Mouse (Mus musculus) myocyte (in vitro differentiated cells): ENCODE measurements around the gene Pex11a.

Experiments
- CEBPB ChIP-seq: IDR thresholded peaks from 2 replicates; pipeline ENCODE4 v1.6.1; 2011; ENCODE audit warnings: mild to moderate bottlenecking, moderate library complexity; ENCODE audit not compliant: poor library complexity, insufficient read depth, severe bottlenecking
- E2F4 ChIP-seq: IDR thresholded peaks from one replicate; pipeline ENCODE4 v1.6.1; 2011; ENCODE audit warnings: mild to moderate bottlenecking, control low read depth, moderate library complexity; ENCODE audit not compliant: insufficient read depth
- MAX ChIP-seq: IDR thresholded peaks from one replicate; pipeline ENCODE4 v1.6.1; 2011; ENCODE audit warnings: low read depth, mild to moderate bottlenecking, control low read depth
- MYOD1 ChIP-seq, 3 experiments: IDR thresholded peaks; one replicate each; pipeline ENCODE4 v1.6.1; 2011; ENCODE audit warnings: control low read depth in 2 of 3, low read depth in 2 of 3, mild to moderate bottlenecking in 2 of 3, moderate library complexity in 1 of 3; ENCODE audit not compliant: insufficient read length in 2 of 3, control insufficient read depth in 1 of 3
- MYOG ChIP-seq, 3 experiments: IDR thresholded peaks; one replicate each; pipeline ENCODE4 v1.6.1; 2011; ENCODE audit warnings: control low read depth in 2 of 3, low read depth in 2 of 3, mild to moderate bottlenecking in 2 of 3; ENCODE audit not compliant: insufficient read length in 2 of 3, control insufficient read depth in 1 of 3, insufficient read depth in 1 of 3
- POLR2A ChIP-seq: IDR thresholded peaks from one replicate; pipeline ENCODE4 v1.6.1; 2011; ENCODE audit warnings: low read depth, mild to moderate bottlenecking, control low read depth, moderate library complexity; ENCODE audit not compliant: insufficient read length
- POLR2AphosphoS2 ChIP-seq: IDR thresholded peaks from one replicate; pipeline ENCODE4 v1.6.1; 2011; ENCODE audit warnings: low read depth, control low read depth; ENCODE audit not compliant: insufficient read length
- REST ChIP-seq: IDR thresholded peaks from one replicate; pipeline ENCODE4 v1.6.1; 2011; ENCODE audit warnings: mild to moderate bottlenecking, control low read depth, moderate library complexity; ENCODE audit not compliant: insufficient read depth, insufficient read length
- SRF ChIP-seq: IDR thresholded peaks from one replicate; pipeline ENCODE4 v1.6.1; 2011; ENCODE audit warnings: low read depth; ENCODE audit not compliant: control insufficient read depth, insufficient read length
- TCF12 ChIP-seq: IDR thresholded peaks from one replicate; pipeline ENCODE4 v1.6.1; 2011; ENCODE audit warnings: mild to moderate bottlenecking, control low read depth; ENCODE audit not compliant: poor library complexity, insufficient read depth, severe bottlenecking
- TCF3 ChIP-seq: IDR thresholded peaks from one replicate; pipeline ENCODE4 v1.6.1; 2011; ENCODE audit warnings: low read depth, control low read depth; ENCODE audit not compliant: insufficient read length
- USF1 ChIP-seq: IDR thresholded peaks from one replicate; pipeline ENCODE4 v1.6.1; 2011; ENCODE audit warnings: low read depth, mild to moderate bottlenecking, control low read depth, moderate library complexity

DNA sequence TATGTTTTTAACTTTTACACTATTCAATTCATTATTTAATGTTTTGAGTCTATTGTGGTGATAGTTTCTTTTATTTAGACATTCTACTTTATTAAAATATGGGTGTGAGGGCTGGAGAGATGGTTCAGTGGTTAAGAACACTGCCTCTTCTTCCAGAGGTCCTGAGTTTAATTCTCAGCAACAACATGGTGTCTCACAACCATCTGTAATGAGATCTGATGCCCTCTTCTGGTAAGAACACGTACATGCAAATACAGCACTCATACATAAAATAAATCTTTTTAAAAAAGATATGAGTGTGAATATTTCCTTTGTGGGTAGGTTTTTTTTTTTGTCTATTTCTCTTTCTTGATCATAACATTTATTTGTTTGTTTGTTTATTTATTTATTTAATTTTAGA lies 23.1 kb upstream of the Pex11a start:
- no peak for TF ChIP-seq E2F4
- no peak for TF ChIP-seq POLR2A
- no peak for TF ChIP-seq TCF12
- TF ChIP-seq MYOD1 (IDR thresholded peaks at IDR 0.05; ENCODE audit: control insufficient read depth in 1 of 3, insufficient read length in 2 of 3, low read depth in 2 of 3) = no peak
- no peak for TF ChIP-seq REST
- TF ChIP-seq POLR2AphosphoS2 = no peak
- TF ChIP-seq MAX = no peak
- TF ChIP-seq USF1 = no peak
- TF ChIP-seq SRF = no peak
- no peak for TF ChIP-seq MYOG (IDR thresholded peaks at IDR 0.05; ENCODE audit: control insufficient read depth in 1 of 3, insufficient read depth in 1 of 3, insufficient read length in 2 of 3, low read depth in 2 of 3)
- no peak for TF ChIP-seq CEBPB
- no peak for TF ChIP-seq TCF3
